Mouse (Mus musculus) heart, adult 2 months (tissue): ENCODE measurements around the gene Tmem33. TPM values are rescaled to one million over a fixed set of nuclear protein-coding genes. Genes with fewer than 3 reads are reported as not detected.

Experiments used
- DNase-seq, 2 experiments: peaks; one replicate each; pipeline ENCODE4 v3.0.0; 2021
- H3K27ac ChIP-seq: fragments of 200-600 bp; 2 replicates; pipeline ENCODE4 v1.8.1; 2022
- H3K27me3 ChIP-seq: fragments of 200-500 bp; 2 replicates; pipeline ENCODE4 v1.6.1; 2012; ENCODE audit warnings: mild to moderate bottlenecking, low read length, inconsistent platforms, mixed read lengths; ENCODE audit not compliant: control insufficient read depth, insufficient read depth
- H3K36me3 ChIP-seq: fragments of 200-500 bp; 2 replicates; pipeline ENCODE4 v1.6.1; 2012; ENCODE audit warnings: low read length, inconsistent platforms; ENCODE audit not compliant: control insufficient read depth, insufficient read depth
- H3K4me1 ChIP-seq: fragments of 200-500 bp; 2 replicates; pipeline ENCODE4 v1.6.1; 2011; ENCODE audit warnings: low read length; ENCODE audit not compliant: control insufficient read depth, insufficient read depth
- H3K4me3 ChIP-seq: fragments of 200-600 bp; 2 replicates; pipeline ENCODE4 v1.8.1; 2022
- H3K79me2 ChIP-seq: fragments of 200-500 bp; replicated peaks from 2 replicates; pipeline ENCODE4 v1.6.1; 2012; ENCODE audit warnings: mild to moderate bottlenecking, inconsistent platforms, low read length, moderate library complexity, mixed read lengths; ENCODE audit not compliant: control insufficient read depth, insufficient read depth
- H3K9ac ChIP-seq: fragments of 200-500 bp; 2 replicates; pipeline ENCODE4 v1.6.1; 2012; ENCODE audit warnings: low read depth, mild to moderate bottlenecking, control low read depth, inconsistent platforms, low read length, mixed read lengths
- CTCF ChIP-seq: fragments of 200-600 bp; IDR thresholded peaks from 2 replicates; pipeline ENCODE4 v1.8.1; 2022; ENCODE audit warnings: antibody characterized with exemption, mild to moderate bottlenecking, moderate library complexity
- EP300 ChIP-seq: fragments of 200-500 bp; IDR thresholded peaks from 2 replicates; pipeline ENCODE4 v1.6.1; 2011; ENCODE audit warnings: low read depth, low read length, control low read depth; ENCODE audit not compliant: insufficient read depth
- POLR2A ChIP-seq: fragments of 200-500 bp; IDR thresholded peaks from 2 replicates; pipeline ENCODE4 v1.6.1; 2011; ENCODE audit warnings: mild to moderate bottlenecking, low read depth, low read length, control low read depth; ENCODE audit not compliant: insufficient read depth
- WGBS: fragments of 180-500 bp; shearing (Covaris S2); methylation state at CpG from one replicate; pipeline ENCODE4 v1.1.7; 2018; 5-methylcytosine and 5-hydroxymethylcytosine counted together
- intact Hi-C: fragments of 180-260 bp; cut with DNase I; formaldehyde crosslinking; loops from one replicate; pipeline ENCODE4 v1.15.1; 2025
- polyA plus RNA-seq: library from polyadenylated mRNA; depleted of rRNA; stranded (reverse); fragments of >200 nt; gene quantifications from 2 replicates; pipeline ENCODE4 v1.2.3, GENCODE M21; 2012
- total RNA-seq, 2 experiments: library from RNA; stranded (reverse); gene quantifications; 2 replicates each; pipeline ENCODE4 v1.2.3; 2021

The Tmem33 gene
- total and polyA plus RNA-seq, 3 experiments, result 54.9 to 59.3 (median 55.9) TPM

DNA sequence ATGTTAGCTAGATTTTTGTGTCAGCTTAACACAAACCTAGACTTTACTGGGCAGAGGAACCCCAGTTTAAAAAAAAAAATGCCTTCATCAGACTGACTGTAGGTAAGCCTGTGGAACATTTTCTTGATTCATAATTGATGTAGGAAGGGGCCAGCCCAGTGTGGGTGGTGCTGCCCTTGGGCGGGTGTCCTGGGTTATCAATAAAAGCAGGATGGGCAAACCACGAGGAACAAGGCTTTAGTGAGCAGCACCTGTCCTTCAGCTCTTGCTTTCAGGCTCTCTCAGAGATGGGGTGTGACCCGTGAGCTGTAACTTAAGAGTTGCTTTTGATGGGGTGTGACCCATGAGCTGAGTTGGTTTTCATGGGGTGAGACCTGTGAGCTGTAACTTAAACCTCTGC, 34.7 kb downstream of the Tmem33 start:
- no peak for TF ChIP-seq EP300
- TF ChIP-seq CTCF, result no peak
- TF ChIP-seq POLR2A, result no peak
- Histone ChIP-seq H3K4me3 (no peak overlapping the region), H3K36me3 (no peaks in the 10 kb centered on the region), H3K27ac (no peak overlapping the region), H3K79me2 (no peaks in the 10 kb centered on the region), H3K9ac (no peak overlapping the region), H3K27me3 (no peaks in the 10 kb centered on the region), H3K4me1 (no peaks in the 10 kb centered on the region)
- DNase-seq, result no peak
- 79% methylated on average over 3 of the region's 3 CpGs for WGBS
- intact Hi-C loops, result no loop called here

DNA sequence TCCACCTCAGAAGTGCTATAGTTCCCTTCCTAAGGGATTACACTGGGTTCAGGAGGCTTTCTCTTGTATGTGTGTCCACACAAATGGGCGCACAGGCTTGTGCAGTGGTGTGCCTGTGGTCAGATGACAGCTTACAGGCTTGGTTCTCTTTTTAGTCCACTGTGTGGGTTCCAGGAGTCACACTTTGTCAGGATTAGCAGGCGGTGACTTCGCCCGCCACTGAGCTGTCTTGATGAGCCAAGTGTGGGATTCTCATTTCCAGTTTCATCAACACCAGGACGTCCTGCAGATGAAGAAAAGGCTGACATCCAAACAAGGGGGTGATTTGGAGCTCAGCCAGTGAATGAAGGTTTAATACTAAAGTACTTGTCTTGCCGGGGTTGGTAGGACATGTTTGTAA, 35.3 kb downstream of the Tmem33 start:
- no peak for TF ChIP-seq EP300
- WGBS, result 50% methylated on average over 6 of the region's 6 CpGs
- Histone ChIP-seq H3K4me1 (no peaks in the 10 kb centered on the region), H3K27me3 (no peaks in the 10 kb centered on the region), H3K79me2 (no peaks in the 10 kb centered on the region), H3K4me3 (no peak overlapping the region), H3K9ac (no peak overlapping the region), H3K36me3 (no peaks in the 10 kb centered on the region), H3K27ac (no peak overlapping the region)
- no peak for DNase-seq
- intact Hi-C loops, result no loop called here

DNA sequence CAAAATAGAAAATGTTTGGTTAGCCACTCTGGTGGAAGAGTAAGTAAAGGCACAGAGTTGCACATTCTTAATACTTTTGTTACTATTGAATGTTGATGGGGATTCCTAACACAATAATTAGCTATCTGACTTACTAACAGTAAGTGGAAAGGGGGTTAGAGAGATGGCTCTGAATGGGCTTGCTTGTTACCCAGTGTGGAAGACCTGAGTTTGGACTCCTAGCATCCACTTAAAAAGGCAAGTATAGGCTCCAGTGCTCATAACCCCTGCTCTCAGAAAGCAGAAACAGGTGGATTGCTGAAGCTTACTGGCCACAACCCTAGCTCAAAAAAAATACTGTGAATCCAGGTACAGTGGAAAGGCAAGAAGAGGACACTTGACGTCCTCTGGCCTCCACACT, 35.8 kb downstream of the Tmem33 start:
- no peak for TF ChIP-seq EP300
- TF ChIP-seq CTCF, result no peak
- TF ChIP-seq POLR2A, result no peak
- Histone ChIP-seq H3K9ac (no peak overlapping the region), H3K79me2 (no peaks in the 10 kb centered on the region), H3K36me3 (no peaks in the 10 kb centered on the region), H3K4me3 (no peak overlapping the region), H3K27me3 (no peaks in the 10 kb centered on the region), H3K4me1 (no peaks in the 10 kb centered on the region; the same call in 1 of the 2 replicates), H3K27ac (no peak overlapping the region)
- DNase-seq, result no peak
- WGBS, result 90% methylated on average over 1 of the region's 1 CpGs
- intact Hi-C loops, result no loop called here

- Histone ChIP-seq H3K27me3 (no peaks in the 10 kb centered on the region), H3K27ac (no peak overlapping the region), H3K9ac (no peak overlapping the region), H3K79me2 (no peaks in the 10 kb centered on the region), H3K36me3 (no peaks in the 10 kb centered on the region), H3K4me1 (no peaks in the 10 kb centered on the region; the same call in 1 of the 2 replicates), H3K4me3 (no peak overlapping the region)
- TF ChIP-seq CTCF (no peak), EP300 (no peak), POLR2A (no peak)
- 79% methylated on average over 5 of the region's 5 CpGs for WGBS
- intact Hi-C loops, result no loop called here
- DNase-seq, result no peak
Measured at GRCm38 (mm10) chr5:67297026-67297813, 36.9 kb downstream of the Tmem33 start.

- no peaks in the 10 kb centered on the region for H3K36me3 ChIP-seq
- no peak overlapping the region for H3K9ac ChIP-seq
- 94% methylated on average over 6 of the region's 6 CpGs for WGBS
- DNase-seq, result no peak
- no peaks in the 10 kb centered on the region for H3K79me2 ChIP-seq
- H3K4me1 ChIP-seq, result no peaks in the 10 kb centered on the region; the same call in 1 of the 2 replicates
- H3K27me3 ChIP-seq, result no peaks in the 10 kb centered on the region
- no peak overlapping the region for H3K27ac ChIP-seq
- TF ChIP-seq POLR2A, result no peak
- TF ChIP-seq CTCF, result no peak
- TF ChIP-seq EP300, result no peak
- intact Hi-C loops, result no loop called here
- no peak overlapping the region for H3K4me3 ChIP-seq
Measured at GRCm38 (mm10) chr5:67299847-67300412, 39.6 kb downstream of the Tmem33 start.

DNA sequence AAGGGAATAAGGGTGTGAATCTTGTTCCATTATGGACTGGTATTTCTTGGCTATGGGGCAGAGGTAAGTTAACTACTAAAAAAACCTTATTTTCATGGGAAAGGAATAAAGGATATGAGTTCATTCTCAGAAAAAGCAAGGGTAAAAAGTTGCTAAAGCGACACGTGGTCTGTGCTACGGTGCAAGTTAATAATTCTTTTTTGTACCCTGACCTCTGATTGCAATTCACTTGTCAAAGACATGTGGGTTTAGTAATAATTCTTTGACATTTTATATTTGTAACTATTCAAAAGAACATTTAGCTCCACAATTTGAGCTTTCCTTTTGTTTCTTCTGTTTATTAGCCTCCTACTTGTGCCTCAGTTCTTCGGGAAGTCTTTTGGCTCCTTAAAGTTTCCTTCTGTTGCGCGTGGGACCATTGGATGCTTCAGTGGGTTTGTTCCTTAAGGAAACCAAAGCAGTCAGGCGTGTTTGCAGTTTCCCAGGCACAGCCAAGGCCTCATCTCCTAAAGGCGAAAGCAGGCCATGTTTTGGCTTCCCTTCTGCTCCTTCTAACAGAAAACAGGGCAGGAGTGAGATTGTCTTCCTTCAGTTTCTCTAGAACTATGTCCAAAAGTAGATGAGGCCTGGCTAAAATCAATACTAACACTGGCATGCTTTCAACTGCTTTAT, 40.7 kb downstream of the Tmem33 start:
- Histone ChIP-seq H3K4me3 (no peak overlapping the region), H3K9ac (no peak overlapping the region), H3K4me1 (no peaks in the 10 kb centered on the region; the same call in 1 of the 2 replicates), H3K79me2 (no peaks in the 10 kb centered on the region), H3K36me3 (no peaks in the 10 kb centered on the region), H3K27me3 (no peaks in the 10 kb centered on the region), H3K27ac (no peak overlapping the region)
- intact Hi-C loops, result no loop called here
- TF ChIP-seq EP300, result no peak
- TF ChIP-seq CTCF, result no peak
- no peak for TF ChIP-seq POLR2A
- no peak for DNase-seq
- 96% methylated on average over 8 of the region's 8 CpGs for WGBS
